Mouse (Mus musculus): ENCODE measurements around the gene Cacng3. TPM values are rescaled to one million over a fixed set of nuclear protein-coding genes. Genes with fewer than 3 reads are reported as not detected.
A peak's percentile ranks its signal among the peaks of the same experiment; 100 is the strongest.

The Cacng3 gene
- 100 to 1,000 TPM; 151 to 158 TPM for total RNA-seq (2021)

GRCm38 (mm10) chr7:122670442-122670872, at the start of gene Cacng3:
Gene Cacng3 (plus strand): TSS chr7:122670492.
- intact Hi-C loops (cut with DNase I) = loop anchor here (2.0 to 5.0 kb wide), 7 partner anchors 22 to 252 kb away; no protein-coding TSS in a partner anchor
- no peak for DNase-seq (ENCODE audit: low spot score in 2 of 2)

GRCm38 (mm10) chr7:122622125-122622774, 48.0 kb upstream of the Cacng3 start:
- DNase-seq (ENCODE audit: low spot score in 2 of 2) = no peak
- intact Hi-C loops (cut with DNase I) = no loop called here

- intact Hi-C loops (cut with DNase I) = no loop called here
Observed at GRCm38 (mm10) chr7:122623753-122624152, 46.5 kb upstream of the Cacng3 start.

GRCm38 (mm10) chr7:122628050-122628449, 42.2 kb upstream of the Cacng3 start:
- peak in 1 of 2 experiments; percentile 31 for DNase-seq (ENCODE audit: low spot score in 2 of 2)
- intact Hi-C loops (cut with DNase I) = no loop called here

More at GRCm38 (mm10) chr7:122623753-122624152, 46.5 kb upstream of the Cacng3 start:
- no peak for DNase-seq (ENCODE audit: low spot score in 2 of 2)

- intact Hi-C loops (cut with DNase I) = no loop called here
- no peak for DNase-seq (ENCODE audit: low spot score in 2 of 2)
Observed at GRCm38 (mm10) chr7:122630386-122630785, 39.9 kb upstream of the Cacng3 start.

GRCm38 (mm10) chr7:122631151-122631550, 39.1 kb upstream of the Cacng3 start:
- DNase-seq (ENCODE audit: low spot score in 2 of 2) = no peak
- intact Hi-C loops (cut with DNase I) = no loop called here

- no peak for DNase-seq (ENCODE audit: low spot score in 2 of 2)
- intact Hi-C loops (cut with DNase I) = no loop called here
Observed at GRCm38 (mm10) chr7:122632946-122633345, 37.3 kb upstream of the Cacng3 start.

- intact Hi-C loops (cut with DNase I) = no loop called here
- no peak for DNase-seq (ENCODE audit: low spot score in 2 of 2)
Observed at GRCm38 (mm10) chr7:122633463-122633862, 36.8 kb upstream of the Cacng3 start.

- intact Hi-C loops (cut with DNase I) = loop anchor here (2.0 kb wide), 1 partner anchor 59 kb away; no protein-coding TSS in a partner anchor
- DNase-seq (ENCODE audit: low spot score in 2 of 2) = peak; percentile 49 to 87
Observed at GRCm38 (mm10) chr7:122643676-122644075, 26.6 kb upstream of the Cacng3 start.

GRCm38 (mm10) chr7:122649306-122649705, 21.0 kb upstream of the Cacng3 start:
- intact Hi-C loops (cut with DNase I) = loop anchor here (2.0 kb wide), 1 partner anchor 21 kb away; the partner anchor contains the start of gene Cacng3
- peak; percentile 51 to 86 for DNase-seq (ENCODE audit: low spot score in 2 of 2)

- intact Hi-C loops (cut with DNase I) = no loop called here
- no peak for DNase-seq (ENCODE audit: low spot score in 2 of 2)
Observed at GRCm38 (mm10) chr7:122652523-122652922, 17.8 kb upstream of the Cacng3 start.

- DNase-seq (ENCODE audit: low spot score in 2 of 2) = no peak
- intact Hi-C loops (cut with DNase I) = no loop called here
Observed at GRCm38 (mm10) chr7:122656671-122657070, 13.6 kb upstream of the Cacng3 start.

GRCm38 (mm10) chr7:122657423-122658126, 12.7 kb upstream of the Cacng3 start:
- intact Hi-C loops (cut with DNase I) = no loop called here

GRCm38 (mm10) chr7:122665311-122666049, 4.8 kb upstream of the Cacng3 start:
- intact Hi-C loops (cut with DNase I) = no loop called here
- no peak for DNase-seq (ENCODE audit: low spot score in 2 of 2)

More at GRCm38 (mm10) chr7:122657423-122658126, 12.7 kb upstream of the Cacng3 start:
- no peak for DNase-seq (ENCODE audit: low spot score in 2 of 2)

- intact Hi-C loops (cut with DNase I) = no loop called here
- peak; percentile 40 to 64 for DNase-seq (ENCODE audit: low spot score in 2 of 2)
Observed at GRCm38 (mm10) chr7:122667903-122668302, 2.4 kb upstream of the Cacng3 start.

GRCm38 (mm10) chr7:122670873-122671641, 765 bp downstream of the Cacng3 start:
- intact Hi-C loops (cut with DNase I) = loop anchor here (2.0 to 5.0 kb wide), 7 partner anchors 22 to 251 kb away; no protein-coding TSS in a partner anchor
- peak; percentile 77 to 90 for DNase-seq (ENCODE audit: low spot score in 2 of 2)

GRCm38 (mm10) chr7:122672981-122673380, 2.7 kb downstream of the Cacng3 start:
- intact Hi-C loops (cut with DNase I) = loop anchor here (5.0 kb wide), 2 partner anchors 234 to 249 kb away; no protein-coding TSS in a partner anchor
- peak; percentile 37 to 84 for DNase-seq (ENCODE audit: low spot score in 2 of 2)

- intact Hi-C loops (cut with DNase I) = no loop called here
- peak; percentile 31 to 65 for DNase-seq (ENCODE audit: low spot score in 2 of 2)
Observed at GRCm38 (mm10) chr7:122675207-122675606, 4.9 kb downstream of the Cacng3 start.

GRCm38 (mm10) chr7:122701751-122702150, 31.5 kb downstream of the Cacng3 start:
- peak; percentile 51 to 83 for DNase-seq (ENCODE audit: low spot score in 2 of 2)
- intact Hi-C loops (cut with DNase I) = loop anchor here (1.0 to 2.0 kb wide), 2 partner anchors 27 to 78 kb away; no protein-coding TSS in a partner anchor

Measured in left cerebral cortex, postnatal 25 days (tissue).